Mouse (Mus musculus) erythroblast, adult 5-6 weeks (primary cell): ENCODE measurements around the gene Slc7a6. TPM values are rescaled to one million over a fixed set of nuclear protein-coding genes. Genes with fewer than 3 reads are reported as not detected.

ENCODE experiments used
- total RNA-seq, 2 experiments: library from RNA; stranded (forward) in 1 of 2; stranded (reverse) in 1 of 2; fragments of 150-400 nt in 1 of 2; fragments of 200-764, 138-1000 nt in 1 of 2; gene quantifications; 2 replicates each; pipeline versions ENCODE4 v1.2.3 to v1.2.4; 2015 to 2017; ENCODE audit warnings: low replicate concordance in 2 of 2

Gene Slc7a6
- total RNA-seq, 2 experiments from 2014 or later, result 2.5 to 3.8 TPM

Other genes starting within 250 kb of the Slc7a6 start
- not detected in 2 replicates for gene Ctrl, start 235.0 kb upstream of the Slc7a6 start, total RNA-seq (2015; ENCODE audit: low replicate concordance)
- gene Ctrl, start 235.0 kb upstream of the Slc7a6 start, total RNA-seq (2017; ENCODE audit: low replicate concordance), result not detected in 2 replicates
- gene Psmb10, start 230.4 kb upstream of the Slc7a6 start, total RNA-seq (2015; ENCODE audit: low replicate concordance), result 22.9 and 51.4 TPM in 2 replicates
- gene Psmb10, start 230.4 kb upstream of the Slc7a6 start, total RNA-seq (2017; ENCODE audit: low replicate concordance), result 7.2 and 13.2 TPM in 2 replicates
- gene Lcat, start 225.5 kb upstream of the Slc7a6 start, total RNA-seq (2015; ENCODE audit: low replicate concordance), result 1.3 TPM in 1 of 2 replicates, not detected in the other
- not detected in 2 replicates for gene Lcat, start 225.5 kb upstream of the Slc7a6 start, total RNA-seq (2017; ENCODE audit: low replicate concordance)
- 4.0 and 7.9 TPM in 2 replicates for gene Slc12a4, start 202.8 kb upstream of the Slc7a6 start, total RNA-seq (2015; ENCODE audit: low replicate concordance)
- gene Slc12a4, start 202.8 kb upstream of the Slc7a6 start, total RNA-seq (2017; ENCODE audit: low replicate concordance), result 0.68 and 1.4 TPM in 2 replicates
- gene Dpep3, start 189.4 kb upstream of the Slc7a6 start, total RNA-seq (2015; ENCODE audit: low replicate concordance), result not detected in 2 replicates
- not detected in 2 replicates for gene Dpep3, start 189.4 kb upstream of the Slc7a6 start, total RNA-seq (2017; ENCODE audit: low replicate concordance)
- 3.7 and 6.3 TPM in 2 replicates for gene Dus2, start 177.5 kb upstream of the Slc7a6 start, total RNA-seq (2015; ENCODE audit: low replicate concordance)
- gene Dus2, start 177.5 kb upstream of the Slc7a6 start, total RNA-seq (2017; ENCODE audit: low replicate concordance), result 5.9 and 8.9 TPM in 2 replicates
- not detected in 2 replicates for gene Dpep2nb, start 162.9 kb upstream of the Slc7a6 start, total RNA-seq (2015; ENCODE audit: low replicate concordance)
- gene Dpep2nb, start 162.9 kb upstream of the Slc7a6 start, total RNA-seq (2017; ENCODE audit: low replicate concordance), result not detected in 2 replicates
- 0.77 and 1.3 TPM in 2 replicates for gene Ddx28, start 157.0 kb upstream of the Slc7a6 start, total RNA-seq (2015; ENCODE audit: low replicate concordance)
- gene Ddx28, start 157.0 kb upstream of the Slc7a6 start, total RNA-seq (2017; ENCODE audit: low replicate concordance), result 1.9 and 6.6 TPM in 2 replicates
- 52.2 and 56.7 TPM in 2 replicates for gene Nfatc3, start 110.0 kb upstream of the Slc7a6 start, total RNA-seq (2015; ENCODE audit: low replicate concordance)
- gene Nfatc3, start 110.0 kb upstream of the Slc7a6 start, total RNA-seq (2017; ENCODE audit: low replicate concordance), result 24.5 and 32.7 TPM in 2 replicates
- gene Esrp2, start 31.9 kb upstream of the Slc7a6 start, total RNA-seq (2015; ENCODE audit: low replicate concordance), result not detected in 2 replicates
- not detected in 2 replicates for gene Esrp2, start 31.9 kb upstream of the Slc7a6 start, total RNA-seq (2017; ENCODE audit: low replicate concordance)
- 5.2 and 6.3 TPM in 2 replicates for gene Pla2g15, start 18.5 kb upstream of the Slc7a6 start, total RNA-seq (2015; ENCODE audit: low replicate concordance)
- 3.1 and 5.4 TPM in 2 replicates for gene Pla2g15, start 18.5 kb upstream of the Slc7a6 start, total RNA-seq (2017; ENCODE audit: low replicate concordance)
- gene Slc7a6os, start 42.1 kb downstream of the Slc7a6 start, total RNA-seq (2015; ENCODE audit: low replicate concordance), result 3.3 and 23.6 TPM in 2 replicates
- gene Slc7a6os, start 42.1 kb downstream of the Slc7a6 start, total RNA-seq (2017; ENCODE audit: low replicate concordance), result 14.6 and 19.7 TPM in 2 replicates
- 0.77 and 3.1 TPM in 2 replicates for gene Prmt7, start 42.1 kb downstream of the Slc7a6 start, total RNA-seq (2015; ENCODE audit: low replicate concordance)
- gene Prmt7, start 42.1 kb downstream of the Slc7a6 start, total RNA-seq (2017; ENCODE audit: low replicate concordance), result 3.2 and 7.5 TPM in 2 replicates
- gene Smpd3, start 169.1 kb downstream of the Slc7a6 start, total RNA-seq (2015; ENCODE audit: low replicate concordance), result not detected in 2 replicates
- 0.42 TPM in 1 of 2 replicates, not detected in the other for gene Smpd3, start 169.1 kb downstream of the Slc7a6 start, total RNA-seq (2017; ENCODE audit: low replicate concordance)
- 0.19 and 2.1 TPM in 2 replicates for gene Zfp90, start 246.5 kb downstream of the Slc7a6 start, total RNA-seq (2015; ENCODE audit: low replicate concordance)
- gene Zfp90, start 246.5 kb downstream of the Slc7a6 start, total RNA-seq (2017; ENCODE audit: low replicate concordance), result 0.94 and 0.98 TPM in 2 replicates